Mouse (Mus musculus) retina, adult 2 months (tissue): ENCODE measurements at regions not wholly inside any gene's neighbourhood (a gene's known extent, or its start where the extent isn't known, plus 50 kb on each side); places are given as distances from the start of the nearest gene placed in this dataset.
"Not testable (repeated sequence)": the region's sequence is repeated elsewhere in the genome, so short reads cannot be mapped to it uniquely, and the experiment has no call there.

Source experiments
- DNase-seq: peaks from one replicate; pipeline ENCODE4 v3.0.0-alpha.2; 2012; ENCODE audit warnings: low read depth, low spot score

DNA sequence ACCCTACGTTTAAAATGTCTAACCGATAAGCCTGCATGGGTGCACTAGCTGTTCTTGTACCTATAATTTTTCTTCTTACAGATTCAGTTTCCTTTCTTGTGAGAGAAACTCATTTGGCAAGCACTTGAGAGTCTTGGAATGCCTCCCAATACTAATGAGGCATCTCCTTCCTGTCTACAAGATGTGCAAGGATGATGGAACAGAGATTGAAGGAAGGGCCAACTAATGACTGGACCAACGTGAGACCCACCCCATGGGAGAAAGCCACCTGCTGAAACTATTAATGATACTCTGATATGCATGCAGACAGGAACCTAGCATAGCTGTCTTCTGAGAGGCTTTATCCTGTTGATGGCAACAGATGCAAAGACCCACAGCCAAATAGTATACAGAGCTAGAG is 179.9 kb upstream of the Slitrk6 start:
- no peak for DNase-seq

DNA sequence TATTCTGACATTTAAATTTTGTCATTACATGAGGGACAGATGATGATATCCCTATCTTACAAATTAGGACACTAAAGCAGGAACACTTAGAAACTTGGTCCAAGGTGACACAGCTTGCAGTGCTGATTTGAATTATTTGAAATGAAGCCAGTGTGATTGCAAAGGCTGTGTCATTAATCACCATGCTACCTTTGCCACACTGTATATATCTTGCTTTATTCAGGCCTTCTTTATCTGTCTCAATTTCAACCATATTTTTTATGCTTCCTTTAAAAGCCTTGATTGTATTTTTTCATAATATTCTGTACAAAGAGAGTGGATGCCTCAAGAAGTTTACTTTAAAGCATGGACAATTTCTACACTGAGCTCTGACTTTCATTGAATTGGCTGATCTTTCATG is 167.0 kb upstream of the Slitrk6 start:
- no peak for DNase-seq

DNA sequence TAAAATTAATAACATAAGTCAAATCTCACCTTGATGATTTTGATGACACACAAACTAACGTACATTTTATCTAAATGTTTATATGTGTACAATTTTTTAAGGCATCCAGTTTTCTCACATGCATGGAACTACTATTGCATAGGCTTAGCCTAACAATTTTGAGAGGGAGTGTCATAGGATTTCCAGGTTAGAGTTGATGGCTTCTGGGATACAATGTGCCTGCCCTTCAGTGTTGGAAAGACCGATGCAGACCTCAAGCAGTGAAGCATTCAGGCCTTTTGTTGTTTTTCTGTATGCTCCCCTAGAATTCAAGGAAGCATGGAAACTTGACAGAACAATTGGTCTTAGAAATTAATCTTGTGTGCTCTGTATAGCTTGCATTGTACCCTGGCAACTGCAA is 158.4 kb upstream of the Slitrk6 start:
- no peak for DNase-seq

DNA sequence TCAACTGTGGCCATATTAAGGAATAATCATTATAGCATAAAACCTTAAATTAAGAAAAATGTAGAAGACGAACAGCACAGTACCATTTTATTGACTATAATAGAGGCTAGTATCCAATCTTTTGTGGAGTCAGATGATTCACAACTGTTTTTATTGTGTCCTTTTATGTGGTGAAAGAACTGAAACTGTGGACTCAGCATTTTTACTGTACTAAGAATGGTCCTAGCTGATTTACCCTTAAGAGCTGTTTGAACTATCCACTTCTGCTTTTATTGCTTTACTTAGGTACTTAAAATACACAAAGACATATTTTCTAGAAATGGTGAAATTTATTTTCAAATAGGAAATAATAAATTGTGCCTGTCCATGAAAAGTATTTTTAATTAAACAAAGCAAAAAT is 137.9 kb upstream of the Slitrk6 start:
- DNase-seq: no peak

DNA sequence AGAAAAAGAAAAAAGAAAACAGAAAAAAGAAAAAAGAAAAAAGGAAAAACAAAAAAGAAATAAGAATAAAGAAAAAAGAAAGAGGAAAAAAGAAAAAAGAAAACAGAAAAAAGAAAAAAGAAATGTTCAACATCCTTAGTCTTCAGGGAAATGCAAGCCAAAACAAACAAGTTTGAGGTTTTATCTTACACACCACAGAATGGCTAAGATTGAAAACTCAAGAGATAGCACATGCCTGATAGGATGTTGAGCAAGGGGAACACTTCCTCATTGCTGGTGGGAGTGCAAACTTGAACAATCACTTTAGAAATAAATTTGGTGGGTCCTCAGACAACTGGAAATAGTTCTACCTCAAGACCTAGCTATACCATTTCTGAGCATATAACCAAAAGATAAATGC is 116.4 kb upstream of the Slitrk6 start:
- no peak for DNase-seq

DNA sequence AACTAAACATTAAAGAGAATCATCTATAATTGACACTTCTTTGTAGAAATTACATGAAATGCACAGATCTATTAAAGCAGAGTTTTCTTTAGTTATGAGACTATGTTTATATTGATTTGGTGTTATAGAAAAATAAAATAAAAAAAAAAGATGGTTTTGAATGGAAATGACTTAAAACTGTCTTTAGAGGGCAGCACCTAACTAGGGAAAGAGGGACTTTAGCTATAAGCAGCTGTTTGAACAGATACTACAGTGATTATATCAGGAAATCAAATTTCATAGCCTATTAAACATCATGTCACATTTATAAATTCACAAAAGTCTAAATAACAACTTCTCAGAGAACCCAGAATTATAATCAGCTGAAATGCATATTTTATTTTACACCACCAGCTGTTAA is 69.7 kb upstream of the Slitrk6 start:
- DNase-seq: peak; percentile 1

DNA sequence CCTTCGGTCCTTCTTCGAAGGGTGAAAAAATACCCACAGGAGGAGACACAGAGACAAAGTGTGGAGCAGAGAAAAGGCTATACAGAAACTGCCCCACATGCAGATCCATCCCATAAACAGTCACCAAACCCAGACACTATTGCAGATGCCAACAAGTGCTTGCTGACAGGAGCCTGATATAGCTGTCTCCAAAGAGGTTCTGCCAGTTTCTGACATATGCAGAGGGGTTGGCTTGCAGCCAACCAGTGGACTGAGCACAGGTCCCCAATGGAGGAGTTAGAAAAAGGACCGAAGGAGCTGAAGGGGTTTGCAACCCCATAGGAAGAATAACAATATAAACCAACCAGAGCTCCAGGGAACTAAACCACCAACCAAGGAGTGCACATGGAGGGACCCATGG is 67.2 kb upstream of the Slitrk6 start:
- not testable (repeated sequence) for DNase-seq
